Mouse (Mus musculus) WW6 (cell line): ENCODE measurements around the gene Gm38119.
"Not testable (repeated sequence)": the region's sequence is repeated elsewhere in the genome, so short reads cannot be mapped to it uniquely, and the experiment has no call there.

ENCODE experiments used
- DNase-seq: peaks from one replicate; pipeline ENCODE4 v3.0.0-alpha.2; 2013; ENCODE audit warnings: low read depth, low spot score

The Gm38119 gene

DNA sequence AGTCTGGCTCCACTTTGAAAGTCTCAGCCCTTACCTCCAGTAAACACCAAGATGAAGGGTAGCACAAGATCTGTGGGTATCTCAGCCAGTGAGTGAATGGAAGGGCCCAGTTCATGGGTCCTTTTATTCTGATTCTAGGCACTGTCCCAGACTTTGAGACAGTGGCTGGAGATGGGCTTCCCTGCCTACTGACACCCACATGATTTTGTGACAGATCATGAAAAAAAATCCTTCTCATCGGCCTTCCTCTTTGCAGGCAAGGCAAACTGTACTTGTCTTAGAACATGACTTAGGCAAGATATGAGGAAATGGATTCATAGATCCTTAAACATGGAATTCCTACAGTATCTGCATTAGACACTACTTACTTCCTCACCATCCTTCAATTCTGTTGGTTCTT, at the start of gene Gm38119:
Gene Gm38119 (minus strand): TSS at position 101 of the 400 bp plus-strand sequence.
- DNase-seq, result no peak

DNA sequence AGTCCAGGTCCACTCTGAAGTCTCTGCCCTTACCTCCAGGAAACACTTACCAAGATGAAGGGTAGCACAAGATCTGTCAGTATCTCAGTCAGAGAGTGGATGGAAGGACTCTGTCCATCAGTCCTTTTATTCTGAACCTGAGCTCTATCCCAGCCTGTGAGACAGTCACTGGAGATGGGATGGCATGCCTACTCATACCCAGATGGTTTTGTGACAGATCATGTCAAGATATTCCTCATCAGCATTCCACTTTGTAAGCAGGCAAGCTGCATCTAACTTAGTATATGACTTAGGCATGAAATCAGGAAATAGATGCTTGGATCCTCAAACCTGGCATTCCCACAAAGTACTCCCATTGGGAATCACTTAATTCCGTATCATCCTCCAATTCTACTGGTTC, 39.9 kb upstream of the Gm38119 start, which contains the start of gene Lce1i:
Gene Lce1i (minus strand): TSS at position 101 of the 400 bp plus-strand sequence.
- no peak for DNase-seq

DNA sequence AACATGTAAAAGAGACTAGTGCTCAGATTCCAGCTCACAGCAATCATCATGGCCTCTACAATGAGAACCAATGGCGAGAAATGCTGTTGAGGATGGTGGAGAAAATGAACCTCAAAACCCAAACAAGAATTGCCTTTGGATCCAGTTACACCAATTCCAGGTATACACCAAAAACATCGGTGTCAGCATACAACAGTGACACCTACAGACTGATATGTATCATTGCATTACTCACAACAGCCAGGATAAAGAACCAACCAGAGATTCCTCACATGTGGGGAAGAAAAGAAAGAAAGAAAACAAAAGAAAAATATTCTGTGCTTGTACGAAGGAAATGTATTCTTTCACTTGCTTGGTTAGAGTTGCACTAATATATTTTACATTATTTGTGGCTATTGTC, 32.7 kb upstream of the Gm38119 start:
- no peak for DNase-seq

DNA sequence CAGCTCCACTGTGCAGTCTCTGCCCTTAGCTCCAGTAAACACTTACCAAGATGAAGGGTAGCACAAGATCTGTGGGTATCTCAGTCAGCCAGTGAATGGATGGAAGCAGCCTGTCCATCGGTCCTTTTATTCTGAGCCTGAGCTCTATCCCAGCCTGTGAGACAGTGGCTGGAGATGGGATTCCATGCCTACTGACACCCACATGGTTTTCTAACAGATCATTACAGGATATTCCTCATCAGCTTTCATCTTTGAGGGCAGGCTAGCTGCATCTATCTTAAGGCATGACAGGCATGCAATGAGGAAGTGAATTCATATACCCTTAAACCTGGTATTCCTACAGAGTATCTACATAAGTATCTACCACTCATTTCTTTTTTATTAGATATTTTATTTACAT, 26.1 kb upstream of the Gm38119 start, which contains the start of gene Lce1h:
Gene Lce1h (minus strand): TSS at position 101 of the 400 bp plus-strand sequence.
- DNase-seq, result no peak

DNA sequence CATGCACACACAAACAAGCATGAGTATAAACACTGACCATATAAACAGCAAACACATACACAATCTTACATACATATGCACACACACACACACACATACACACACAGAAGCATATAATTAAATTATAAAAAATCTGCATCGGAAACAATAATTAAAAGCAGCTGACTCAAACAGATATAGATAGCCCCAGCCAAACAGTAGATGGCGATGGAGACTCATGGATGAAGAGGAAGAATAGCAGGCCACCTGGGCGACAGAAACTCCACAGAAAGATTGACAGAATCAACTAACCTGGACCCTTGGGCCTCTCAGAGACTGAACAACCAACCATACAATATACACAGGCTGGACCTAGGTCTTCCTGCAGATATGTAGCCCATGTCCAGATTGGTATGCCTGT, 14.3 kb upstream of the Gm38119 start:
- DNase-seq, result no peak

DNA sequence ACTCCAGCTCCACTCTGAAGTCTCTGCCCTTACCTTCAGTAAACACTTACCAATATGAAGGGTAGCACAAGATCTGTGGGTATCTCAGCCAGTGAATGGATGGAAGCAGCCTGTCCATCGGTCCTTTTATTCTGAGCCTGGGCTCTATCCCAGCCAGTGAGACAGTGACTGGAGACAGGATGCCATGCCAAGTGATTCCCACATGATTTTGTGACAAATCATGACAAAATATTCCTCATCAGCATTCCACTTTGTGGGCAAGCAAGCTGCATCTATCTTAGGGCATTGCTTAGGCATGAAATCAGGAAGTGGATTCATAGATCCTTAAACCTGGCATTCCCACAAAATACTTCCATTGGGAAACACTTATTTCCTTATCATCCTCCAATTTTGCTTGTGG, 13.3 kb upstream of the Gm38119 start, which contains the start of gene Lce1g:
Gene Lce1g (minus strand): TSS at position 101 of the 400 bp plus-strand sequence.
- no peak for DNase-seq

DNA sequence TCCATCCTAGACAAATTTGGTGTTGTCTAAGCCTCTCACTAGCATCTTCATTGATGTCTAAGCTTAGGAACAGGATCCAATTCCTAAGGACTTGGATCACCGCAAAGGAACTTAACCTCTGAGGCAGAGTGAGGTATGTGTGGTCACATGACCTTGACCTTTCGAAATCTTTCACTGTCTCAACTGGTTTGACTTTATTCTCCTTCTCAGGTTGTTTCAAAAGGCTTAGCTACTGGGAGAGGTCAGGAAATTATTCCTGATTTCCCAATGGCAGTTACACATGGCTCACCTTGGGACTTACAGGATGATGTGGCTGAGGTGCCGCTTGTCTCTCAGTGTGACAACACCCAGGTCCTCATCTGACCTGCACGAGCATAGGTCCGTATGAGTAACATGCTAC, 16.3 kb downstream of the Gm38119 start:
- DNase-seq, result no peak

DNA sequence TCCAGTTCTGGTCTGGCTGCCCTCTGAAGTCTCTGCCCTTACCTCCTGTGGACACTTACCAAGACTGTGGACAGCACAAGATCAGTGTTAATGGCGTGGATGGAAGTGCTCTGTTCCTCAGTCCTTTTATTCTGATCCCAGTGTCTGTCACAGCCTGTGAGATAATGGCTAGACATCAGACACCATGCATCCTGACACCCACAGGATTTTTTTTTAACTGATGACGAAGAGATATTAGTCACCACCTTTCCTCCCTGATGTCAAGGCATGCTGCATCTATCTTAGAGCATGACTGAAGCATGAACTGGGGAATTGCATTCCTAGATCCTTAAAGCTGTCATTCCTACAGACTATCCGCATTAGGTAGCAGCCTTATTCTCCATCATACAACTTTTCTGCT, 18.6 kb downstream of the Gm38119 start, which contains the start of gene Lce1f:
Gene Lce1f (minus strand): TSS at position 101 of the 400 bp plus-strand sequence.
- no peak for DNase-seq

DNA sequence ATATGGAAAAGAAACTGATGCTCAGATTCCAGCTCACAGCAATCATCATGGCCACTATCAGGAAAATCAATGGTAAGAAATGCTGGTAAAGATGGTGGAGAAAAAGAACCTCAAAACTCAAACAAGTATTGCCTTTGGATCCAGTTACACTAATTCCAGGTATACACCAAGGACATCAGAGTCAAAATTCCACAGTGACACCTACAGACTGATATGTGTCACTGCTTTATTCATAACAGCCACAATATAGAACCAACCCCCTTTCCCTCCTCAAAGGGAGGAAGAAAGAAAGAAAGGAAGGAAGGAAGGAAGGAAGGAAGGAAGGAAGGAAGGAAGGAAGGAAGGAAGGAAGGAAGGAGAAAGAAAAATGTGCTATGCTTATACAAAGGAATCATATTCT, 23.8 kb downstream of the Gm38119 start:
- DNase-seq, result no peak

DNA sequence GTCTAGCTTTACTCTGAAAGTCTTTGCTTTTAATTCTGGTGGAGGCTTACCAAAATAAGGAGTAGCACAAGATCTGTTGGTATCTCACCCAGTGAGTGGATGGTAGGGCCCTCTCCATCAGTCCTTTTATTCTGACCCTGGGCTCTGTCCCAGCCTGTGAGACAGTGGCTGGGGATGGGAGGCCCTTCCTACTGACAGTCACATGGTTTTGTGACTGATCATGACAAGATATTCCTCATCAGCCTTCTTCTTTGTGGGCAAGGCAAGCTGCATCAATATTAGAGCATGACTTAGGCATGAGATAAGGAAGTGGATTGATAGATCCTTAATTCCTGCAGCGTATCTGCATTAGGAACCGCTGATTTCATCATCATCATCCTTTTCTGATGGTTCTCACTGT, 29.9 kb downstream of the Gm38119 start, which contains the start of gene Lce1e:
Gene Lce1e (minus strand): TSS at position 101 of the 400 bp plus-strand sequence.
- no peak for DNase-seq

DNA sequence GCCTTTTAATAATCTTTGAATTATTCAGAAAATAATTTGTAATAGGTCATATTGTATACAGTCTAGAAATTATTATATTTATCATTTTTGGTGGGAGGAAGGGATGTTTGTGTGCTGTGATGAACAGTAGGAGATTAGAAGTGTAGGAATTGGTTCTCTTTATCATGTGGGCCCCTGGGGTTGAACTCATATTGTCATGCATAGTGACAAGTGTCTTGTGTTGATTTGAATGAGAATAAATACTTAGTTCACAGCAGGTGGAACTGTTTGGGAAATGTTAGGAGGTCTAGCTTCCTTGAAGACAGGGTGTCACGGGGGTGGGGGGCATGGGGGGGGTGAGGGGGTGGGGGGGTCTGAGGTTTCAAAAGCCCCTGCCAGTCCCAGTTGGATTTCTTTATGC, 44.3 kb downstream of the Gm38119 start:
- DNase-seq, result no peak

DNA sequence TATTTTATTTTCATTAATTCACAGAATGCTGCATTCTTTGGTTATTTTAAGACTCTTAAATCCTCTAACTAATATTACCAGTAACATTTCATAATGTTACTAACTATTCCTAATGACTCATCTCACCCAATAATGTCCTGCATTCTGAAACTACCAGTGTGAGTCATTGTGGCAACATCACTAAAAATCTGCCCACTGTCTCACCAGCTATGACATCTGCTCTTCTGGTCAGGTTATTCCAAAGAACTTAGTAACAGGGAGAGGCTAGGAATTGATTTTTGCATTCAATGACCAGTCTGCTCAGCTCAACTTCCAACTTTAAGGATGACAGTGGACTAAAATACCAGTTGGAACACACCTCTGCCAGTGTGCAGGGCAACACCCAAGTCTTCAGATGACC, 47.2 kb downstream of the Gm38119 start:
- DNase-seq, result no peak

DNA sequence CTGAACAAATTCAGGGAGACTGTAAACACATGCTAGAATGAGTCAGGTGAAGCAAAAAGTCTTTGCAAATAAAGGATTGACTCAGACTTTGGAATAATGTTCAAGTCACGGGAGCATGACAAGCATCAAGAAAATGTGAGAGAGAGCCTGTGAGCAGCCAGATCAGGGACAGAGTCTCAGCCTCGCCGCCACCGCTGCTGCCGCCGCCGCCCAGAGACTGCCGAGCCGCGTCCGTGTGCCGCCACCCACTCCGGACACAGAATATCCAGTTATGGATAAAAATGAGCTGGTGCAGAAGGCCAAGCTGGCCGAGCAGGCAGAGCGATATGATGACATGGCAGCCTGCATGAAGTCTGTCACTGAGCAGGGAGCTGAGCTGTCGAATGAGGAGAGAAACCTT, 49.7 kb downstream of the Gm38119 start:
- DNase-seq, result not testable (repeated sequence)
